Mouse (Mus musculus) ES-Bruce4 (cell line): ENCODE results near the gene Ppp5c. TPM values are rescaled to one million over a fixed set of nuclear protein-coding genes. Genes with fewer than 3 reads are reported as not detected.

Experiments
- H3K27ac ChIP-seq: 2 replicates; pipeline ENCODE4 v1.5.1; 2012; ENCODE audit warnings: low read length, inconsistent platforms; ENCODE audit not compliant: insufficient read depth
- H3K27me3 ChIP-seq: 2 replicates; pipeline ENCODE4 v1.6.1; 2012; ENCODE audit warnings: mild to moderate bottlenecking, low read length, inconsistent platforms; ENCODE audit not compliant: control insufficient read depth, poor library complexity, insufficient read depth, severe bottlenecking
- H3K36me3 ChIP-seq: 2 replicates; pipeline ENCODE4 v1.6.1; 2012; ENCODE audit warnings: inconsistent platforms, mild to moderate bottlenecking, low read length, moderate library complexity; ENCODE audit not compliant: control insufficient read depth, poor library complexity, insufficient read depth, severe bottlenecking
- H3K4me1 ChIP-seq: one replicate; pipeline ENCODE4 v1.8.1; 2011; ENCODE audit warnings: low read length; ENCODE audit not compliant: control insufficient read depth, insufficient read depth
- H3K4me3 ChIP-seq: 2 replicates; pipeline ENCODE4 v1.5.1; 2011; ENCODE audit warnings: low read depth, mild to moderate bottlenecking, low read length
- H3K9ac ChIP-seq: 2 replicates; pipeline ENCODE4 v1.6.1; 2012; ENCODE audit warnings: low read depth, mild to moderate bottlenecking, inconsistent platforms; ENCODE audit not compliant: poor library complexity, severe bottlenecking
- H3K9me3 ChIP-seq: replicated peaks from 2 replicates; pipeline ENCODE4 v1.6.1; 2012; ENCODE audit warnings: mild to moderate bottlenecking, low read length, inconsistent platforms; ENCODE audit not compliant: control insufficient read depth, poor library complexity, insufficient read depth, severe bottlenecking
- CTCF ChIP-seq: IDR thresholded peaks from one replicate; pipeline ENCODE4 v1.8.1; 2011; ENCODE audit warnings: low read depth, low read length
- EP300 ChIP-seq: IDR thresholded peaks from 2 replicates; pipeline ENCODE4 v1.6.1; 2011; ENCODE audit warnings: low read depth, low read length; ENCODE audit not compliant: insufficient read depth
- POLR2A ChIP-seq: IDR thresholded peaks from one replicate; pipeline ENCODE4 v1.8.1; 2011; ENCODE audit warnings: low read length; ENCODE audit not compliant: insufficient read depth
- polyA plus RNA-seq: library from polyadenylated mRNA; stranded (reverse); fragments of >200 nt; gene quantifications from 2 replicates; pipeline ENCODE4 v1.2.4, GENCODE M21; 2011; ENCODE audit warnings: low read depth; ENCODE audit not compliant: missing spikeins, insufficient read depth, insufficient read length

The Ppp5c gene
- polyA plus RNA-seq, 1 experiment = 107 TPM

- no peaks in the 10 kb centered on the region for H3K36me3 ChIP-seq
- peaks cover 1% of the 10 kb centered on the region for H3K4me1 ChIP-seq
- no peak overlapping the region for H3K27ac ChIP-seq
- no peaks in the 10 kb centered on the region for H3K9me3 ChIP-seq
- no peak overlapping the region for H3K4me3 ChIP-seq
- TF ChIP-seq CTCF (no peak), EP300 (no peak), POLR2A (no peak)
- H3K27me3 ChIP-seq = no peaks in the 10 kb centered on the region
- H3K9ac ChIP-seq = no peak overlapping the region
Measured at GRCm38 (mm10) chr7:17059463-17059844, 31.7 kb upstream of the Ppp5c start.

DNA sequence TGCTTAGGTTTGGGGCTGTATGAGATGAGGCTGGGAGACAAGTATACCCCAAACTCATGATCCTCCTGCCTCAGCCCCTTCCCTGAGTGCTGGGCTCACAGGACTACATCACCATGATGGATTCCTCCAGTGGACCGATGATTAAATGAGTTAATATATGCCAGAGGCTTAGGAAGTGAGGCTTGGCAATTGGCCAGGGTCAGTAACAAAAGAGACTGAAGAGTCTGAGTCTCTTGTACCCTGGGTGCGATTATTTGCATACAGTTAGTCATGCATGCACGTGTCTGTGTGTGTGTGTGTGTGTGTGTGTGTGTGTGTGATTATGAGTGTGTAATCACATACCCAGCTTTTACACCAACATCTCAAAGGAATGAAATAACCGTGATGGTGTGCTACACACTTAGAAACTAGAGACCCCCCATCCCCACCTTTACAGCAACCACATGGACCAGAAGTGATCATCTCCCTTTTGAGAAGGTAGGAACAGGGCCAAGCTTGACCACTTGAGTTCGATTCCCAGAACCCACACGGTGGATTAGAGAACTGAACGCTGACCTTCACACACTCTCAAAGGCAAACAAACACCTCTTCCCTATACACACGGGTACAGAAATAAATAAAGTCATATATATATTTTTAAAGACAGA lies 31.2 kb upstream of the Ppp5c start:
- TF ChIP-seq CTCF = no peak
- TF ChIP-seq POLR2A = no peak
- TF ChIP-seq EP300 = no peak
- H3K27ac ChIP-seq = peak overlapping the region; percentile 71
- H3K9ac ChIP-seq = peak overlapping the region; percentile 42; the same call in 1 of the 2 replicates
- no peak overlapping the region for H3K4me3 ChIP-seq
- peaks cover 1% of the 10 kb centered on the region for H3K4me1 ChIP-seq
- H3K9me3 ChIP-seq = no peaks in the 10 kb centered on the region
- H3K36me3 ChIP-seq = no peaks in the 10 kb centered on the region
- H3K27me3 ChIP-seq = no peaks in the 10 kb centered on the region

GRCm38 (mm10) chr7:17058071-17058689 lies 30.5 kb upstream of the Ppp5c start:
- peak overlapping the region; percentile 24; the same call in 1 of the 2 replicates for H3K4me3 ChIP-seq
- H3K36me3 ChIP-seq = no peaks in the 10 kb centered on the region
- no peaks in the 10 kb centered on the region for H3K9me3 ChIP-seq
- no peak for TF ChIP-seq CTCF
- H3K27ac ChIP-seq = peak overlapping the region; percentile 71
- H3K9ac ChIP-seq = peak overlapping the region; percentile 42; the same call in 1 of the 2 replicates
- H3K27me3 ChIP-seq = no peaks in the 10 kb centered on the region
- H3K4me1 ChIP-seq = peaks cover 1% of the 10 kb centered on the region

DNA sequence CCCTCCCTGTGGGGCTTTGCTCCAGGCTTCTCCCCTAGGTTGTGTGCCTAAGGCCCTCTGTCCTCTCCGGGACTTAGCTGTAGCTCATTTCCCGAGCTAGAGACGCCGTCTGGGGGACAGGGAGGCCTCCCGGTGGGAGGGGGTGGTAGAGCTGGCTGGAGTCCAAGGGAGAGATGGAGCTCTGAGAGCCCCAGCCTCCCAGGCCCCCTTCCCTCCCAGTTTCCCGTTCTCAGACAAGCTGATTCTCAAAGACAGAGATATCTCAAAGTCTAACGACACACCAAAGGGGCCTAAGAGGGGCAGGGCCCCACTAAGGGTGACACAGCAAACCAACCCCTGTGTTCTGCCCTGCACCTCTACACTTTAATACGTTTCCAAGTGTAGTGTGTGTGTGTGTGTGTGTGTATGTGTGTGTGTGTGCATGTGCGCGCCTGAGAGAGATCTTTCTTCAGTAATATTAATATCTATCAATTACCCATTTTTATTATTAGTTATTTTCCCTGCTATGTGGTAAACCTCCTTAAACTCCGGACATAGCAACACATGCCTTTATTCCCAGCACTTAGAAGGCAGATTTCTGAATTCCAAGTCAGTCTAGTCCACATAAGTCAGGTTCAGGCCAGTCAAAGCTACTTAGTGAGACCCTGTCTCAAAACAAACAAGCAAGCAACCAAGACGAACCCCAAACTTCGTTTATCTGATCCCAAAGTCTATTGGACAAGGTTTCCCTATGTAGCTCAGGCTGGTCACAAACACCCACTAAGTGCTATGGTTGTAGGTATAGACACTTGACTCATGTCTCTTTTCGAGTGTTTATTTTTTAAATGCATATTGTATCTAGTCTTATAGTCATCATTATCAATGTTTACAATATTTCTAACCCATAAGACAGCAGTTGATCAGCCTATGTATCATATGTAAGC lies 29.1 kb upstream of the Ppp5c start:
- Histone ChIP-seq H3K36me3 (no peaks in the 10 kb centered on the region), H3K27me3 (no peaks in the 10 kb centered on the region), H3K9me3 (no peaks in the 10 kb centered on the region), H3K4me1 (peaks cover 1% of the 10 kb centered on the region), H3K4me3 (peak overlapping the region; percentile 83), H3K9ac (peak overlapping the region; percentile 65), H3K27ac (peak overlapping the region; percentile 51)
- TF ChIP-seq POLR2A = no peak
- no peak for TF ChIP-seq EP300
- no peak for TF ChIP-seq CTCF

GRCm38 (mm10) chr7:17056081-17056581 lies 28.4 kb upstream of the Ppp5c start:
- Histone ChIP-seq H3K9ac (peak overlapping the region; percentile 65), H3K27ac (peak overlapping the region; percentile 31), H3K4me3 (peak overlapping the region; percentile 83), H3K9me3 (no peaks in the 10 kb centered on the region), H3K27me3 (no peaks in the 10 kb centered on the region), H3K4me1 (peaks cover 1% of the 10 kb centered on the region), H3K36me3 (no peaks in the 10 kb centered on the region)
- TF ChIP-seq CTCF = no peak
- TF ChIP-seq EP300 = 0 out of 2 replicates have a peak, but pooled peaks have one; percentile 33
- peak; percentile 86 for TF ChIP-seq POLR2A
